Mouse (Mus musculus) neural tube, embryonic 11.5 days (tissue): Measurements from ENCODE around the gene Crim1. TPM values are rescaled to one million over a fixed set of nuclear protein-coding genes. Genes with fewer than 3 reads are reported as not detected.

ENCODE experiments used
- ATAC-seq: fragments of 200-750 bp; cut with Nextera tagmentation; 2 replicates; pipeline ENCODE4 v1.8.0; 2017; ENCODE audit warnings: moderate number of reproducible peaks, mild to moderate bottlenecking, moderate TSS enrichment, moderate library complexity; ENCODE audit not compliant: insufficient read depth, low FRiP score, low TSS enrichment
- DNase-seq: peaks from one replicate; pipeline ENCODE4 v3.0.0-alpha.2; 2015; ENCODE audit warnings: low spot score
- H3K27ac ChIP-seq: fragments of 300-500 bp; sonication (generic); 2 replicates; pipeline ENCODE4 v1.5.1; 2014; ENCODE audit warnings: low read depth, mild to moderate bottlenecking, low read length
- H3K27me3 ChIP-seq: fragments of 300-500 bp; sonication (generic); 2 replicates; pipeline ENCODE4 v1.6.1; 2014; ENCODE audit warnings: mild to moderate bottlenecking, low read length, mixed read lengths; ENCODE audit not compliant: control insufficient read depth, insufficient read depth
- H3K36me3 ChIP-seq: fragments of 300-500 bp; sonication (generic); 2 replicates; pipeline ENCODE4 v1.6.1; 2014; ENCODE audit warnings: mild to moderate bottlenecking, low read length, moderate library complexity, mixed read lengths; ENCODE audit not compliant: control insufficient read depth, insufficient read depth
- H3K4me1 ChIP-seq: fragments of 300-500 bp; sonication (generic); 2 replicates; pipeline ENCODE4 v1.6.1; 2014; ENCODE audit warnings: low read length, mixed read lengths; ENCODE audit not compliant: control insufficient read depth, insufficient read depth
- H3K4me2 ChIP-seq: fragments of 300-500 bp; sonication (generic); 2 replicates; pipeline ENCODE4 v1.6.1; 2014; ENCODE audit warnings: low read depth, mild to moderate bottlenecking, moderate library complexity
- H3K4me3 ChIP-seq: fragments of 300-500 bp; sonication (generic); 2 replicates; pipeline ENCODE4 v1.5.1; 2014; ENCODE audit warnings: low read depth, low read length
- H3K9ac ChIP-seq: fragments of 300-500 bp; sonication (generic); 2 replicates; pipeline ENCODE4 v1.6.1; 2014; ENCODE audit warnings: mild to moderate bottlenecking, low read length
- H3K9me3 ChIP-seq: fragments of 300-500 bp; sonication (generic); 2 replicates; pipeline ENCODE4 v1.6.1; 2016; ENCODE audit warnings: low read length; ENCODE audit not compliant: control insufficient read depth
- WGBS: fragments of 180-500 bp; shearing (Covaris S2); extraction: QIAGEN DNeasy Blood & Tissue Kit; methylation state at CpG from one replicate; pipeline ENCODE4 v1.1.7; 2014; 5-methylcytosine and 5-hydroxymethylcytosine counted together
- polyA plus RNA-seq: library from polyadenylated mRNA; unstranded; fragments of >200 nt; fragmentation: Nextera tagmentation; extraction: Ambion mirVana; gene quantifications from 2 replicates; pipeline ENCODE4 v1.2.1, GENCODE M21; 2014

Gene Crim1
- polyA plus RNA-seq, 1 experiment from 2014 or later = 5.6 TPM

DNA sequence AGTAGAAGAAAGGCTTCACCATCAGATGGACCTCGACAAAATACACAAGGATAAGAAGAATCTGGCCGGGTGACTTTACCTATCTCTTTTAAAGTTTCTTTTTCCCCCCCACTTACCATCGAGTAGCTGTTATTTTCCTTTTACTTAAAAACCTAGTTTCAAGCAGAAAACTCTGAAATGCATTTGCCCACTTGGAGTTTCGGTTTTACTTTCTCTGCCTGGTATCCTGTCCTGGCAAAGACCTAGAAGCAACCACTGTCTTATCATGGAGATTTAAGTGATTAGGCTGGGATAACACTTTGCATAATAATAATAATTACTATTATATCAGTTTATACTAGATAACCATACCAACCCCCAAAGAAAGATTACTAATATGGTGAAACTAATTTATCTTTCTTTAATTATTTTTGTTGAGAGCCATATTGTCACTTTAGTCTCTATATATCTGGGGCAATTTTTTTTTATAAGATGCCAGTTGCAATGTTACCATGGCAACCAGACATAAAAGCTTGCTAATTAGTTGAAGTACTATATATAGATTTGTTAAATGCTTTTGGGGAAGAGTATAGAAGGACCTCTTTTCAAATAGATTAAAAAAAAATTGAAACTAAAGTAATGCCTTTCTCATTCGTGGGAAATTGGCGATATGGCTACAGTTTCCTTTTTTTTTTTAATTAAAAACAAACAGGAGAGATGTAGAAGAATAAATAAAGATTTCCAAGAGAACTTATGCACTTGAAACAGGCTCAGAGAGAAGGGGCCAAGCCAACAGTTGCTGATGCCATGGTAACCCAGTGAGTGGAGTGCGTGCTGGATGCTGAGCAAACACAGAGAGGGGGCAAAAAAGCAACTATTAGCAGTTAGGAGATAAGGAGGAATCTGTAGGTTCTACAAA is 74.8 kb downstream of the Crim1 start:
- H3K4me3 ChIP-seq = no peak overlapping the region
- ATAC-seq (no peak), DNase-seq (no peak)
- no peaks in the 10 kb centered on the region for H3K36me3 ChIP-seq
- 81% methylated on average over 7 of the region's 7 CpGs for WGBS
- H3K9ac ChIP-seq = no peak overlapping the region
- H3K9me3 ChIP-seq = no peaks in the 10 kb centered on the region
- no peak overlapping the region for H3K4me2 ChIP-seq
- H3K4me1 ChIP-seq = peaks cover 2% of the 10 kb centered on the region
- H3K27ac ChIP-seq = no peak overlapping the region
- H3K27me3 ChIP-seq = no peaks in the 10 kb centered on the region

DNA sequence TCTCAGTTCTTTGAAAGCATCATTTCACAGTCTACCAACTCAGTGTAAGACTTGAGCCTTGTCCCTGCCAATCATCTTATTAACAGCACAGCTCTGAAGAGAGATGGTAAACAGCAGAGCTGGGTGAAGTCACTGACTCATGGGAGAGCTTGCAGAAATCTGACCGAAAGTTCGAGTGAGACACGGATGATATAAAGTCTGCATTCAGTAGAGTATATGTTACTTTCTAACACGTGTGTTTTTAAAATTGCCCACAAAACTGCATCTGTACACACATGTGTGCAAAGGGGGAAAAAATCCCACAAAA is 75.4 kb downstream of the Crim1 start:
- H3K9me3 ChIP-seq = no peaks in the 10 kb centered on the region
- no peaks in the 10 kb centered on the region for H3K27me3 ChIP-seq
- no peak overlapping the region for H3K4me3 ChIP-seq
- WGBS = 87% methylated on average over 4 of the region's 4 CpGs
- H3K9ac ChIP-seq = no peak overlapping the region
- no peak for DNase-seq
- no peaks in the 10 kb centered on the region for H3K36me3 ChIP-seq
- no peak overlapping the region for H3K27ac ChIP-seq
- ATAC-seq = no peak
- H3K4me1 ChIP-seq = peaks cover 2% of the 10 kb centered on the region
- no peak overlapping the region for H3K4me2 ChIP-seq

DNA sequence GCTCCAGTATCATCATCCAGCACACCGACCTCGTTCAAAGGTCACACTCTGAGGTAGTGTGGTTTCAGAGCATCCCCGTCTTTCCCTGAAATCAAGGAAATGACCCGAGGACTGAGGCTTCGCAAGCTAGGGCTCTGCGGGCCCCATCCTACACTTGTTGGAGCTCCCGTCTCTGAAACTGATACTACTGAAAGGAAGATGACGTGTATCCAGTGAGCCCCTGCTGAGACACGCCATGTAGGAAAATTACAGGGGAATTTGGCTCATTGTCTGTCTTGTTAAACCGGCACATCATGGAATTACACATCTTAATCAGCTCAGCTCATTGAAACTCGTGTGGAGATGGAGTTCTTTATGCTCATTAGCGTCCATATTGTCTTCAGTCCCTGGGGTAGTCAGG is 79.1 kb downstream of the Crim1 start:
- Histone ChIP-seq H3K9ac (no peak overlapping the region), H3K9me3 (no peaks in the 10 kb centered on the region), H3K4me2 (no peak overlapping the region), H3K36me3 (no peaks in the 10 kb centered on the region), H3K4me1 (no peaks in the 10 kb centered on the region; the same call in none of the 2 replicates), H3K27ac (no peak overlapping the region), H3K4me3 (no peak overlapping the region), H3K27me3 (no peaks in the 10 kb centered on the region)
- ATAC-seq (no peak), DNase-seq (no peak)
- WGBS = 66% methylated on average over 12 of the region's 12 CpGs

DNA sequence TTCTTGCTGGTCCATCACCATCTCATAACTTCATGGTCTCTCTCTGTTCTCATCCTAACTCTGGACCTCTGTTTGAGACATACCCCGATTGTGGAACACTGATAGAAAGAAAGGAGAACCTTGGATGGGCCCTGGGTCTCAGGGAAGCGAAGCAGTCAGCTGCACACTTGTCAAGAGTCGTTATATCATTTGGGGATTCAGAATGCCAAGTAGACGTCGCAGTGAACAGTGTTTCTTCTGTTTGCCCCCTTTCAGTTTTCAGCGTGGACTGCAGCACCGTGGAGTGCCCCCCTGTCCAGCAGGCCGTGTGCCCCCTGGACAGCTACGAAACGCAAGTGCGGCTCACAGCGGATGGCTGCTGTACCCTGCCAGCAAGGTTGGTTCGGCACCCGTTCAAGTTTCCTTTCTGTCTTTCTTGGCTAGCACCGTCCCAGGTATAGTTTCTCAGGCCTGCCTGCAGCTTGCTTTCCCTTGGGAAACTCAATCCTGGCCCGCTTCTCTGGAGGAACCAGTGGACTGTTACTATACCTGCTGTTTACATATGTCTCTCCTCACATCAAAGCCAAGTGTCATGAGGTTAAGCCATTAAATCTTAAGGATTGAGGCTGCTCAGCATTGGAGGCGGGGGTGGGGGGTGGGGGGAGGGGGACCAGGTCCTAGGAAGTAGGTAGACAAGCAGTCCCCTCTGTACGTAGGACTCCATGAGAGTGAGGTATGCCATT is 81.1 kb downstream of the Crim1 start:
- H3K27me3 ChIP-seq = no peaks in the 10 kb centered on the region
- H3K4me1 ChIP-seq = no peaks in the 10 kb centered on the region; the same call in 1 of the 2 replicates
- no peak overlapping the region for H3K9ac ChIP-seq
- H3K4me2 ChIP-seq = no peak overlapping the region
- H3K27ac ChIP-seq = no peak overlapping the region
- DNase-seq = no peak
- ATAC-seq = no peak
- 80% methylated on average over 18 of the region's 18 CpGs for WGBS
- H3K36me3 ChIP-seq = no peaks in the 10 kb centered on the region
- H3K9me3 ChIP-seq = no peaks in the 10 kb centered on the region
- no peak overlapping the region for H3K4me3 ChIP-seq

DNA sequence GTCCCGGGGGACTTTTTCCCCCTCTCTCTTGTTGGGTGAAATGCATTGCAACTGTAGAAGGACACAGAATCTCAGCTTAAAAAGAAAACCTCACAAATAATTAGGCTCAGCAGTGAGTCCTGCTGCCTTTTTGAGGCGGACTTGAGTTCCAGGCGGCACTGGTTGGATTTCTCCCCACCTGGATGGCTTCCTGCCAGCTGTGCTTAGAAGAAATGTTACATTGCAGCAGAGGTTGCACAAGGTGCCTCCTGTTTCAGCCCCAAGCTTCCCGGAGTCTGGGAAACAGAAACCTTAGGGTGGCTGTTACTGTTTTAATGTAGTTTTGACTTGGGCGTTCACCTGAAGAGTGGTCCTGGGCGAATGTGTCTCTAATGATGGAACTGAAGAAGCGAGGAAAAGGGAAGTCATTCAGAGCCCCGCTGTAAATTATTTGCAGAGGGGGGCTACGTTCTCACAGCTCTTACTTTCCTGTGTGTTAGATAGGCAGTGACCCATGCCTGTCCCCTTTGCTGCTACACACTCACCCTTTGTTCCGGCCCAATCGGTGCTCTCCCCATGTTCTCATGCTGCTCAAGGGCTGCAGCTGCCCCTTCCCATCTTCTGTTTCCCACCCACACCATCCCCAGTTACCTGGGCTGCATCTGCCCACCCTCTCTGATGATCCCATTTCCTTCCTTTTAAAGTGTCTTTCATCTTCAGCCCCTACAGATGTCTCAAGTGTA is 83.4 kb downstream of the Crim1 start:
- no peak overlapping the region for H3K4me2 ChIP-seq
- 69% methylated on average over 11 of the region's 11 CpGs for WGBS
- H3K4me3 ChIP-seq = no peak overlapping the region
- H3K4me1 ChIP-seq = no peaks in the 10 kb centered on the region; the same call in 1 of the 2 replicates
- ATAC-seq (no peak), DNase-seq (no peak)
- H3K9me3 ChIP-seq = no peaks in the 10 kb centered on the region
- no peaks in the 10 kb centered on the region for H3K27me3 ChIP-seq
- H3K27ac ChIP-seq = no peak overlapping the region
- H3K36me3 ChIP-seq = no peaks in the 10 kb centered on the region
- H3K9ac ChIP-seq = no peak overlapping the region

DNA sequence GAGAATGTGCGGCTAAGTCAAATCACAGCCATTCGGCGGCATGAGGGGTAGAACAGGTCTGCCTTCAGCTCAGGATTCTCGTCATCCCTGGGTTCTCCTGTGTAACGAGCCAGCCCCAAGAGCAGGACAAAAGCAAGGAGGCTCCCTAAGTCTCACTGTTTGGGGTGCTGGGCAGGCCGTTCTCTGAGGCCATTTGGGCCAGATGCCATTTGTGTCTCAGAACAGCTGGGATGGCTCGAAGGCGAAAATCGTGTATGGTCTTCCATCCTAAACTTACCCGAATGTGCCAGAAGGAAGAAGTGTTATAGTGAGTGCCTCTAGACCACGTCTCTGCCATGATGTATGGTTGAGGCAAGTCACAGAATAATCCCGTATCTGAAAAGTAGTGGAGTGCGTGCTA is 86.0 kb downstream of the Crim1 start:
- Histone ChIP-seq H3K9ac (no peak overlapping the region), H3K27ac (no peak overlapping the region), H3K4me2 (no peak overlapping the region), H3K9me3 (no peaks in the 10 kb centered on the region), H3K27me3 (no peaks in the 10 kb centered on the region), H3K4me3 (no peak overlapping the region), H3K36me3 (no peaks in the 10 kb centered on the region), H3K4me1 (no peaks in the 10 kb centered on the region; the same call in 1 of the 2 replicates)
- DNase-seq (no peak), ATAC-seq (no peak)
- WGBS = 83% methylated on average over 13 of the region's 13 CpGs

DNA sequence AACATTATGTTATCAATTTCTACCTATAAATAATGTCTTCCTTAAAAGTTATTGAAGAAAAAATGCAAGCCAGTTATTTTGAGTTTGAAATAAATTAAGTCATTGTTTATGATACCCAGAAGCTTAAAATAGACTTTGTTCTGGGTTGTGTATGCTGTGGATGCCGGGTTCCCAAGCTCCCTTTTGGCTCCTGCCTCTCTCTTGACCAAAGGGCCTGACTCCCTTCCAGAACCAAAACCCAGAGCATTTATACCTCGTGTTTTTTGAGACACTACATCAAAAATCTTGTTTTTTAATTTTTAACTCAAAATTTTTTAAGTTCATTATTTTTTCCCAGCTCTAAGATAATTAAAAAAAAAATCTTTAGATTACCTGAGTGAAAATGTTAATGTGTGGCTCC is 87.3 kb downstream of the Crim1 start:
- Histone ChIP-seq H3K27me3 (no peaks in the 10 kb centered on the region), H3K4me1 (no peaks in the 10 kb centered on the region), H3K4me2 (no peak overlapping the region), H3K9me3 (no peaks in the 10 kb centered on the region), H3K27ac (no peak overlapping the region), H3K36me3 (no peaks in the 10 kb centered on the region), H3K9ac (no peak overlapping the region), H3K4me3 (no peak overlapping the region)
- ATAC-seq = no peak
- 88% methylated on average over 2 of the region's 2 CpGs for WGBS
- DNase-seq = no peak

DNA sequence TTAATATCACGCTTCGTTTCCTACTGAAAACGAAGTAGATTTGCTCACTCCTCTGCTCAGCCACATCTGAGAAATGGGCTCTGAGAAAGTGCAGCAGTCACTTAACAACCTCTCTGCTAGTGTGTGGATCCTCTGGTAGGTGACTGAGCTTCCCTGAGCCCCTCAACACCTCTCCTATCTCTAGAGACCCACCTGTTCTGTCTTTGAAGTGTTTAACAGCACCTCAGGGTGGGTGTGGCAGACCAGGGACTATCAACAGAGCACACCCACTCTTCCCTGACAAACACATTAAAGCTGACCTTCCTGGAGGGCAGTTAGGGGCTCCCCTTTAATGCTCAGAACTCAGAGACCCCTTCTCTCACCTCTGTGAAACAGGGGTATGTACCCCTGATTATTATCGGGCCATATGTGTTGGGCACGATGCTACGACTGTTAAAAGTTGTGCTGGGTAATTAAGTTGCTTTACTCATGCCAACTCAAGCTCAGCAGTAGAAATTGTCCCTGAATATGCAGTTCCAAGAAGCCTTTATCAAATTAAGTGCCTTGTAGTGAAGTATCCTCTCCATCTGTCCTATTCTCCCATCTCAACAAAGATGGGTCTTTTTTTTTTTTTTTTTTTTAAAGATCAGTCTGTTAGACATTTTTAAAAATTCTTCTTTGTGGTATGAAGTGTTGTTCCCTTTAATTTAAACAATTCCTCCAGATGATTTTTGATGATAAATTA is 90.3 kb downstream of the Crim1 start:
- no peak for DNase-seq
- Histone ChIP-seq H3K4me1 (no peaks in the 10 kb centered on the region), H3K27ac (no peak overlapping the region), H3K9me3 (no peaks in the 10 kb centered on the region), H3K4me3 (no peak overlapping the region), H3K9ac (no peak overlapping the region), H3K27me3 (no peaks in the 10 kb centered on the region), H3K36me3 (no peaks in the 10 kb centered on the region), H3K4me2 (no peak overlapping the region)
- ATAC-seq = no peak
- WGBS = 88% methylated on average over 6 of the region's 6 CpGs
